Mouse (Mus musculus) embryonic facial prominence, embryonic 13.5 days (tissue): ENCODE data around the gene Wnt3. TPM values are rescaled to one million over a fixed set of nuclear protein-coding genes. Genes with fewer than 3 reads are reported as not detected.
"Not testable (repeated sequence)": the region's sequence is repeated elsewhere in the genome, so short reads cannot be mapped to it uniquely, and the experiment has no call there.

Source experiments
- ATAC-seq: fragments of 200-750 bp; cut with Nextera tagmentation; 2 replicates; pipeline ENCODE4 v1.8.0; 2017; ENCODE audit warnings: low read depth; ENCODE audit not compliant: insufficient number of reproducible peaks, insufficient read depth, low FRiP score, low TSS enrichment
- H3K27ac ChIP-seq: fragments of 300-500 bp; sonication (generic); 2 replicates; pipeline ENCODE4 v1.5.1; 2015; ENCODE audit warnings: moderate library complexity, mild to moderate bottlenecking, inconsistent platforms
- H3K27me3 ChIP-seq: fragments of 300-500 bp; sonication (generic); 2 replicates; pipeline ENCODE4 v1.6.1; 2015; ENCODE audit warnings: mild to moderate bottlenecking, inconsistent platforms
- H3K36me3 ChIP-seq: fragments of 300-500 bp; sonication (generic); 2 replicates; pipeline ENCODE4 v1.6.1; 2015; ENCODE audit warnings: mild to moderate bottlenecking, inconsistent platforms
- H3K4me1 ChIP-seq: fragments of 300-500 bp; sonication (generic); 2 replicates; pipeline ENCODE4 v1.6.1; 2015; ENCODE audit warnings: inconsistent platforms
- H3K4me2 ChIP-seq: fragments of 300-500 bp; sonication (generic); 2 replicates; pipeline ENCODE4 v1.6.1; 2015; ENCODE audit warnings: moderate library complexity, mild to moderate bottlenecking, inconsistent platforms
- H3K4me3 ChIP-seq: fragments of 300-500 bp; sonication (generic); 2 replicates; pipeline ENCODE4 v1.5.1; 2015; ENCODE audit warnings: mild to moderate bottlenecking, inconsistent platforms
- H3K9ac ChIP-seq: fragments of 300-500 bp; sonication (generic); 2 replicates; pipeline ENCODE4 v1.6.1; 2015; ENCODE audit warnings: mild to moderate bottlenecking, inconsistent platforms
- H3K9me3 ChIP-seq: fragments of 300-500 bp; sonication (generic); 2 replicates; pipeline ENCODE4 v1.6.1; 2016; ENCODE audit warnings: inconsistent platforms
- WGBS: fragments of 180-500 bp; shearing (Covaris S2); methylation state at CpG from one replicate; pipeline ENCODE4 v1.1.7; 2015; ENCODE audit warnings: mixed read lengths; 5-methylcytosine and 5-hydroxymethylcytosine counted together
- polyA plus RNA-seq: library from polyadenylated mRNA; unstranded; fragments of >200 nt; fragmentation: Nextera tagmentation; extraction: Ambion mirVana; gene quantifications from 2 replicates; pipeline ENCODE4 v1.2.1, GENCODE M21; 2015

Wnt3 gene
- polyA plus RNA-seq, 1 experiment from 2014 or later, result 11.7 TPM

- Histone ChIP-seq H3K27ac (no peak overlapping the region), H3K27me3 (peaks cover 82% of the 10 kb centered on the region), H3K9ac (no peak overlapping the region), H3K4me3 (no peak overlapping the region), H3K36me3 (no peaks in the 10 kb centered on the region), H3K4me2 (no peak overlapping the region), H3K4me1 (peaks cover 14% of the 10 kb centered on the region), H3K9me3 (no peaks in the 10 kb centered on the region)
- WGBS, result 54% methylated on average over 3 of the region's 3 CpGs
- no peak for ATAC-seq
Measured at GRCm38 (mm10) chr11:103750612-103751011, 23.3 kb upstream of the Wnt3 start.

GRCm38 (mm10) chr11:103758054-103758453, 15.9 kb upstream of the Wnt3 start:
- WGBS, result 43% methylated on average over 11 of the region's 11 CpGs
- H3K27ac ChIP-seq, result no peak overlapping the region

GRCm38 (mm10) chr11:103758706-103759105, 15.2 kb upstream of the Wnt3 start:
- H3K4me2 ChIP-seq, result no peak overlapping the region
- peaks cover 10% of the 10 kb centered on the region for H3K27me3 ChIP-seq
- H3K4me3 ChIP-seq, result no peak overlapping the region
- ATAC-seq, result no peak
- no peak overlapping the region for H3K9ac ChIP-seq
- H3K27ac ChIP-seq, result no peak overlapping the region
- H3K9me3 ChIP-seq, result no peaks in the 10 kb centered on the region
- no peaks in the 10 kb centered on the region for H3K4me1 ChIP-seq
- no peaks in the 10 kb centered on the region for H3K36me3 ChIP-seq
- 6% methylated on average over 6 of the region's 6 CpGs for WGBS

More at GRCm38 (mm10) chr11:103758054-103758453, 15.9 kb upstream of the Wnt3 start:
- Histone ChIP-seq H3K36me3 (no peaks in the 10 kb centered on the region), H3K4me3 (no peak overlapping the region), H3K4me1 (no peaks in the 10 kb centered on the region), H3K9me3 (no peaks in the 10 kb centered on the region), H3K27me3 (peaks cover 16% of the 10 kb centered on the region), H3K4me2 (no peak overlapping the region), H3K9ac (no peak overlapping the region)
- ATAC-seq, result no peak

- WGBS, result 57% methylated on average over 7 of the region's 7 CpGs
- no peaks in the 10 kb centered on the region for H3K4me1 ChIP-seq
- no peak overlapping the region for H3K4me2 ChIP-seq
- no peaks in the 10 kb centered on the region for H3K36me3 ChIP-seq
- H3K9ac ChIP-seq, result no peak overlapping the region
- no peaks in the 10 kb centered on the region for H3K9me3 ChIP-seq
- H3K27ac ChIP-seq, result no peak overlapping the region
- peaks cover 7% of the 10 kb centered on the region for H3K27me3 ChIP-seq
- ATAC-seq, result no peak
- no peak overlapping the region for H3K4me3 ChIP-seq
Measured at GRCm38 (mm10) chr11:103760101-103760500, 13.8 kb upstream of the Wnt3 start.

GRCm38 (mm10) chr11:103760891-103761290, 13.1 kb upstream of the Wnt3 start:
- ATAC-seq, H3K36me3 ChIP-seq, H3K27ac ChIP-seq, H3K4me3 ChIP-seq, H3K4me1 ChIP-seq, H3K27me3 ChIP-seq, H3K9me3 ChIP-seq, H3K4me2 ChIP-seq, H3K9ac ChIP-seq: not testable (repeated sequence)
- 87% methylated on average over 5 of the region's 5 CpGs for WGBS

- no peak overlapping the region for H3K9ac ChIP-seq
- H3K9me3 ChIP-seq, result no peaks in the 10 kb centered on the region
- H3K4me1 ChIP-seq, result peaks cover 5% of the 10 kb centered on the region; the same call in 1 of the 2 replicates
- H3K27me3 ChIP-seq, result peaks cover 33% of the 10 kb centered on the region
- no peak for ATAC-seq
- H3K4me2 ChIP-seq, result no peak overlapping the region
- no peak overlapping the region for H3K27ac ChIP-seq
- H3K4me3 ChIP-seq, result no peak overlapping the region
- WGBS, result 30% methylated on average over 10 of the region's 10 CpGs
- H3K36me3 ChIP-seq, result no peaks in the 10 kb centered on the region
Measured at GRCm38 (mm10) chr11:103763410-103764163, 10.4 kb upstream of the Wnt3 start.

- H3K4me2 ChIP-seq, result no peak overlapping the region
- H3K36me3 ChIP-seq, result no peaks in the 10 kb centered on the region
- H3K4me3 ChIP-seq, result no peak overlapping the region
- H3K4me1 ChIP-seq, result peaks cover 5% of the 10 kb centered on the region; the same call in 1 of the 2 replicates
- ATAC-seq, result no peak
- peaks cover 39% of the 10 kb centered on the region for H3K27me3 ChIP-seq
- no peak overlapping the region for H3K9ac ChIP-seq
- H3K9me3 ChIP-seq, result no peaks in the 10 kb centered on the region
- 49% methylated on average over 6 of the region's 6 CpGs for WGBS
- no peak overlapping the region for H3K27ac ChIP-seq
Measured at GRCm38 (mm10) chr11:103764601-103765000, 9.3 kb upstream of the Wnt3 start.

GRCm38 (mm10) chr11:103765556-103766011, 8.4 kb upstream of the Wnt3 start:
- Histone ChIP-seq H3K9ac (no peak overlapping the region), H3K4me1 (peaks cover 5% of the 10 kb centered on the region; the same call in 1 of the 2 replicates), H3K4me2 (no peak overlapping the region), H3K27me3 (peaks cover 49% of the 10 kb centered on the region), H3K27ac (no peak overlapping the region), H3K36me3 (no peaks in the 10 kb centered on the region), H3K9me3 (no peaks in the 10 kb centered on the region), H3K4me3 (no peak overlapping the region)
- ATAC-seq, result no peak
- WGBS, result 11% methylated on average over 6 of the region's 6 CpGs

- H3K27me3 ChIP-seq, result peaks cover 97% of the 10 kb centered on the region
- no peak overlapping the region for H3K27ac ChIP-seq
- 2% methylated on average over 19 of the region's 19 CpGs for WGBS
- H3K9me3 ChIP-seq, result no peaks in the 10 kb centered on the region
- H3K9ac ChIP-seq, result no peak overlapping the region
- H3K36me3 ChIP-seq, result no peaks in the 10 kb centered on the region
- H3K4me1 ChIP-seq, result peaks cover 35% of the 10 kb centered on the region
- no peak for ATAC-seq
- peak overlapping the region; percentile 24 for H3K4me2 ChIP-seq
- no peak overlapping the region for H3K4me3 ChIP-seq
Measured at GRCm38 (mm10) chr11:103771160-103771817, 2.7 kb upstream of the Wnt3 start.

- H3K4me2 ChIP-seq, result peak overlapping the region; percentile 65
- H3K4me1 ChIP-seq, result peaks cover 35% of the 10 kb centered on the region
- no peak for ATAC-seq
- peak overlapping the region; percentile 44 for H3K4me3 ChIP-seq
- H3K27ac ChIP-seq, result no peak overlapping the region
- H3K9ac ChIP-seq, result 0 out of 2 replicates have a peak overlapping the region, but pooled peaks have one; percentile 55
- H3K9me3 ChIP-seq, result no peaks in the 10 kb centered on the region
- H3K27me3 ChIP-seq, result peaks cover 100% of the 10 kb centered on the region
- H3K36me3 ChIP-seq, result no peaks in the 10 kb centered on the region
- 1% methylated on average over 23 of the region's 23 CpGs for WGBS
Measured at GRCm38 (mm10) chr11:103772505-103773386, 1.2 kb upstream of the Wnt3 start.

GRCm38 (mm10) chr11:103774228-103774530, 229 bp downstream of the Wnt3 start:
- H3K4me2 ChIP-seq, result peak overlapping the region; percentile 65
- H3K36me3 ChIP-seq, result no peaks in the 10 kb centered on the region
- ATAC-seq, result no peak
- H3K9ac ChIP-seq, result peak overlapping the region; percentile 55
- WGBS, result 1% methylated on average over 19 of the region's 19 CpGs
- no peak overlapping the region for H3K27ac ChIP-seq
- H3K4me3 ChIP-seq, result peak overlapping the region; percentile 44
- peaks cover 35% of the 10 kb centered on the region for H3K4me1 ChIP-seq
- H3K27me3 ChIP-seq, result peaks cover 89% of the 10 kb centered on the region
- no peaks in the 10 kb centered on the region for H3K9me3 ChIP-seq
